Mouse (Mus musculus): Measurements from ENCODE around the gene Dock8. TPM values are rescaled to one million over a fixed set of nuclear protein-coding genes. Genes with fewer than 3 reads are reported as not detected.

Dock8 gene
- total RNA-seq, 1 experiment: 0.49 TPM

- H3K4me1 ChIP-seq (ENCODE audit: control insufficient read depth in 2 of 2, insufficient read depth in 2 of 2, low read length in 2 of 2, poor library complexity in 1 of 2): no peaks in the 10 kb centered on the region
- no peak for DNase-seq (ENCODE audit: low read depth, low spot score)
- H3K4me3 ChIP-seq (ENCODE audit: insufficient read depth in 1 of 2, low read depth in 1 of 2, low read length in 2 of 2, poor library complexity in 1 of 2, severe bottlenecking in 1 of 2): no peak overlapping the region
- in situ Hi-C loops (cut with MboI; ENCODE audit: low sequenced_read_pairs in 2 of 2, unreplicated experiment in 2 of 2): loop anchor here (10.0 kb wide), 2 partner anchors 212 to 322 kb away; no protein-coding TSS in a partner anchor
- no peak overlapping the region for H3K27ac ChIP-seq (ENCODE audit: insufficient read depth, low read depth, low read length, poor library complexity, severe bottlenecking)
- no peak overlapping the region for H3K9ac ChIP-seq (ENCODE audit: insufficient read depth, low read depth, low read length, poor library complexity, severe bottlenecking)
- no peak for TF ChIP-seq ZC3H11A (IDR thresholded peaks at IDR 0.05; ENCODE audit: borderline replicate concordance, low read depth, low read length)
- TF ChIP-seq HCFC1 (IDR thresholded peaks at IDR 0.05; ENCODE audit: borderline replicate concordance, insufficient read depth, low read length): no peak
- TF ChIP-seq ZNF384 (IDR thresholded peaks at IDR 0.05; ENCODE audit: low read depth, low read length): no peak
- TF ChIP-seq CHD2 (IDR thresholded peaks at IDR 0.05; ENCODE audit: low read depth, low read length): no peak
- TF ChIP-seq MAFK (IDR thresholded peaks at IDR 0.05; ENCODE audit: insufficient read depth, low read depth, low read length): no peak
- no peaks in the 10 kb centered on the region for H3K9me3 ChIP-seq (ENCODE audit: control insufficient read depth, insufficient read depth, low read depth, low read length)
- H3K36me3 ChIP-seq (ENCODE audit: control insufficient read depth, insufficient read depth, low read length, poor library complexity, severe bottlenecking): no peaks in the 10 kb centered on the region
Observed at GRCm38 (mm10) chr19:25123031-25123430, 123.7 kb downstream of the Dock8 start.

- Histone ChIP-seq H3K9ac (ENCODE audit: insufficient read depth, low read depth, low read length, poor library complexity, severe bottlenecking) (no peak overlapping the region), H3K27ac (ENCODE audit: insufficient read depth, low read depth, low read length, poor library complexity, severe bottlenecking) (no peak overlapping the region), H3K4me1 (ENCODE audit: control insufficient read depth in 2 of 2, insufficient read depth in 2 of 2, low read length in 2 of 2, poor library complexity in 1 of 2) (no peaks in the 10 kb centered on the region), H3K9me3 (ENCODE audit: control insufficient read depth, insufficient read depth, low read depth, low read length) (no peaks in the 10 kb centered on the region), H3K4me3 (ENCODE audit: insufficient read depth in 1 of 2, low read depth in 1 of 2, low read length in 2 of 2, poor library complexity in 1 of 2, severe bottlenecking in 1 of 2) (no peak overlapping the region), H3K36me3 (ENCODE audit: control insufficient read depth, insufficient read depth, low read length, poor library complexity, severe bottlenecking) (no peaks in the 10 kb centered on the region)
- no peak for DNase-seq (ENCODE audit: low read depth, low spot score)
- in situ Hi-C loops (cut with MboI; ENCODE audit: low sequenced_read_pairs in 2 of 2, unreplicated experiment in 2 of 2): loop anchor here (10.0 kb wide), 2 partner anchors 211 to 321 kb away; no protein-coding TSS in a partner anchor
- TF ChIP-seq MAFK (IDR thresholded peaks at IDR 0.05; ENCODE audit: insufficient read depth, low read depth, low read length) (no peak), ZNF384 (IDR thresholded peaks at IDR 0.05; ENCODE audit: low read depth, low read length) (no peak), CHD2 (IDR thresholded peaks at IDR 0.05; ENCODE audit: low read depth, low read length) (no peak), ZC3H11A (IDR thresholded peaks at IDR 0.05; ENCODE audit: borderline replicate concordance, low read depth, low read length) (no peak), HCFC1 (IDR thresholded peaks at IDR 0.05; ENCODE audit: borderline replicate concordance, insufficient read depth, low read length) (no peak)
Observed at GRCm38 (mm10) chr19:25123461-25123860, 124.1 kb downstream of the Dock8 start.

- H3K36me3 ChIP-seq (ENCODE audit: control insufficient read depth, insufficient read depth, low read length, poor library complexity, severe bottlenecking): no peaks in the 10 kb centered on the region
- H3K4me1 ChIP-seq (ENCODE audit: control insufficient read depth in 2 of 2, insufficient read depth in 2 of 2, low read length in 2 of 2, poor library complexity in 1 of 2): no peaks in the 10 kb centered on the region
- in situ Hi-C loops (cut with MboI; ENCODE audit: low sequenced_read_pairs in 2 of 2, unreplicated experiment in 2 of 2): loop anchor here in 1 of 2 experiments (25.0 kb wide), 1 partner anchor 205 kb away; no protein-coding TSS in a partner anchor
- H3K4me3 ChIP-seq (ENCODE audit: insufficient read depth in 1 of 2, low read depth in 1 of 2, low read length in 2 of 2, poor library complexity in 1 of 2, severe bottlenecking in 1 of 2): no peak overlapping the region
- no peaks in the 10 kb centered on the region for H3K9me3 ChIP-seq (ENCODE audit: control insufficient read depth, insufficient read depth, low read depth, low read length)
- no peak overlapping the region for H3K9ac ChIP-seq (ENCODE audit: insufficient read depth, low read depth, low read length, poor library complexity, severe bottlenecking)
- TF ChIP-seq HCFC1 (IDR thresholded peaks at IDR 0.05; ENCODE audit: borderline replicate concordance, insufficient read depth, low read length) (no peak), ZC3H11A (IDR thresholded peaks at IDR 0.05; ENCODE audit: borderline replicate concordance, low read depth, low read length) (peak; percentile 59; the same call in 1 of the 2 replicates)
- H3K27ac ChIP-seq (ENCODE audit: insufficient read depth, low read depth, low read length, poor library complexity, severe bottlenecking): no peak overlapping the region
- DNase-seq (ENCODE audit: low read depth, low spot score): peak; percentile 31
Observed at GRCm38 (mm10) chr19:25132322-25132721, 133.0 kb downstream of the Dock8 start.

- no peak overlapping the region for H3K4me3 ChIP-seq (ENCODE audit: insufficient read depth in 1 of 2, low read depth in 1 of 2, low read length in 2 of 2, poor library complexity in 1 of 2, severe bottlenecking in 1 of 2)
- in situ Hi-C loops (cut with MboI; ENCODE audit: low sequenced_read_pairs in 2 of 2, unreplicated experiment in 2 of 2): loop anchor here in 1 of 2 experiments (25.0 kb wide), 1 partner anchor 203 kb away; no protein-coding TSS in a partner anchor
- H3K4me1 ChIP-seq (ENCODE audit: control insufficient read depth in 2 of 2, insufficient read depth in 2 of 2, low read length in 2 of 2, poor library complexity in 1 of 2): no peaks in the 10 kb centered on the region
- no peak for DNase-seq (ENCODE audit: low read depth, low spot score)
- no peak overlapping the region for H3K9ac ChIP-seq (ENCODE audit: insufficient read depth, low read depth, low read length, poor library complexity, severe bottlenecking)
- TF ChIP-seq HCFC1 (IDR thresholded peaks at IDR 0.05; ENCODE audit: borderline replicate concordance, insufficient read depth, low read length): no peak
- TF ChIP-seq ZNF384 (IDR thresholded peaks at IDR 0.05; ENCODE audit: low read depth, low read length): no peak
- no peak for TF ChIP-seq ZC3H11A (IDR thresholded peaks at IDR 0.05; ENCODE audit: borderline replicate concordance, low read depth, low read length)
- no peak for TF ChIP-seq CHD2 (IDR thresholded peaks at IDR 0.05; ENCODE audit: low read depth, low read length)
- TF ChIP-seq MAFK (IDR thresholded peaks at IDR 0.05; ENCODE audit: insufficient read depth, low read depth, low read length): no peak
- no peaks in the 10 kb centered on the region for H3K36me3 ChIP-seq (ENCODE audit: control insufficient read depth, insufficient read depth, low read length, poor library complexity, severe bottlenecking)
- no peak overlapping the region for H3K27ac ChIP-seq (ENCODE audit: insufficient read depth, low read depth, low read length, poor library complexity, severe bottlenecking)
- no peaks in the 10 kb centered on the region for H3K9me3 ChIP-seq (ENCODE audit: control insufficient read depth, insufficient read depth, low read depth, low read length)
Observed at GRCm38 (mm10) chr19:25133959-25134358, 134.6 kb downstream of the Dock8 start.

- Histone ChIP-seq H3K9ac (ENCODE audit: insufficient read depth, low read depth, low read length, poor library complexity, severe bottlenecking) (no peak overlapping the region), H3K4me1 (ENCODE audit: control insufficient read depth in 2 of 2, insufficient read depth in 2 of 2, low read length in 2 of 2, poor library complexity in 1 of 2) (no peaks in the 10 kb centered on the region), H3K27ac (ENCODE audit: insufficient read depth, low read depth, low read length, poor library complexity, severe bottlenecking) (no peak overlapping the region), H3K4me3 (ENCODE audit: insufficient read depth in 1 of 2, low read depth in 1 of 2, low read length in 2 of 2, poor library complexity in 1 of 2, severe bottlenecking in 1 of 2) (no peak overlapping the region), H3K9me3 (ENCODE audit: control insufficient read depth, insufficient read depth, low read depth, low read length) (no peaks in the 10 kb centered on the region), H3K36me3 (ENCODE audit: control insufficient read depth, insufficient read depth, low read length, poor library complexity, severe bottlenecking) (no peaks in the 10 kb centered on the region)
- no peak for DNase-seq (ENCODE audit: low read depth, low spot score)
- TF ChIP-seq HCFC1 (IDR thresholded peaks at IDR 0.05; ENCODE audit: borderline replicate concordance, insufficient read depth, low read length) (no peak), MAFK (IDR thresholded peaks at IDR 0.05; ENCODE audit: insufficient read depth, low read depth, low read length) (no peak), CHD2 (IDR thresholded peaks at IDR 0.05; ENCODE audit: low read depth, low read length) (no peak), ZC3H11A (IDR thresholded peaks at IDR 0.05; ENCODE audit: borderline replicate concordance, low read depth, low read length) (no peak), ZNF384 (IDR thresholded peaks at IDR 0.05; ENCODE audit: low read depth, low read length) (no peak)
- in situ Hi-C loops (cut with MboI; ENCODE audit: low sequenced_read_pairs in 2 of 2, unreplicated experiment in 2 of 2): loop anchor here in 1 of 2 experiments (25.0 kb wide), 1 partner anchor 201 kb away; no protein-coding TSS in a partner anchor
Observed at GRCm38 (mm10) chr19:25136171-25136570, 136.8 kb downstream of the Dock8 start.

All from ES-E14 (cell line).